Mouse (Mus musculus) embryonic facial prominence, embryonic 12.5 days (tissue): ENCODE measurements at regions not wholly inside any gene's neighbourhood (a gene's known extent, or its start where the extent isn't known, plus 50 kb on each side); places are given as distances from the start of the nearest gene placed in this dataset.

Experiments
- ATAC-seq: fragments of 200-750 bp; cut with Nextera tagmentation; 2 replicates; pipeline ENCODE4 v1.8.0; 2017; ENCODE audit not compliant: insufficient number of reproducible peaks, insufficient read depth, low FRiP score, low TSS enrichment
- H3K27ac ChIP-seq: fragments of 300-500 bp; sonication (generic); 2 replicates; pipeline ENCODE4 v1.5.1; 2016; ENCODE audit warnings: mild to moderate bottlenecking
- H3K27me3 ChIP-seq: fragments of 300-500 bp; sonication (generic); 2 replicates; pipeline ENCODE4 v1.6.1; 2016; ENCODE audit warnings: mild to moderate bottlenecking, moderate library complexity
- H3K36me3 ChIP-seq: fragments of 300-500 bp; sonication (generic); 2 replicates; pipeline ENCODE4 v1.6.1; 2016; ENCODE audit warnings: mild to moderate bottlenecking
- H3K4me1 ChIP-seq: fragments of 300-500 bp; sonication (generic); 2 replicates; pipeline ENCODE4 v1.6.1; 2016
- H3K4me2 ChIP-seq: fragments of 300-500 bp; sonication (generic); replicated peaks from 2 replicates; pipeline ENCODE4 v1.6.1; 2016; ENCODE audit warnings: mild to moderate bottlenecking, moderate library complexity
- H3K4me3 ChIP-seq: fragments of 300-500 bp; sonication (generic); 2 replicates; pipeline ENCODE4 v1.5.1; 2016; ENCODE audit warnings: mild to moderate bottlenecking
- H3K9ac ChIP-seq: fragments of 300-500 bp; sonication (generic); 2 replicates; pipeline ENCODE4 v1.6.1; 2016; ENCODE audit warnings: mild to moderate bottlenecking, moderate library complexity
- H3K9me3 ChIP-seq: fragments of 300-500 bp; sonication (generic); 2 replicates; pipeline ENCODE4 v1.6.1; 2016; ENCODE audit warnings: mild to moderate bottlenecking, moderate library complexity
- WGBS: fragments of 180-500 bp; shearing (Covaris S2); methylation state at CpG from one replicate; pipeline ENCODE4 v1.1.7; 2016; 5-methylcytosine and 5-hydroxymethylcytosine counted together

GRCm38 (mm10) chr4:26422084-26422483, 75.4 kb upstream of the Manea start:
- no peak overlapping the region for H3K9ac ChIP-seq
- no peak for ATAC-seq
- no peak overlapping the region for H3K27ac ChIP-seq
- no peaks in the 10 kb centered on the region for H3K36me3 ChIP-seq
- H3K4me2 ChIP-seq: no peak overlapping the region
- H3K4me1 ChIP-seq: no peaks in the 10 kb centered on the region
- H3K4me3 ChIP-seq: no peak overlapping the region
- H3K27me3 ChIP-seq: no peaks in the 10 kb centered on the region
- no peaks in the 10 kb centered on the region for H3K9me3 ChIP-seq

- 79% methylated on average over 2 of the region's 2 CpGs for WGBS
- no peaks in the 10 kb centered on the region for H3K9me3 ChIP-seq
- H3K4me3 ChIP-seq: no peak overlapping the region
- no peaks in the 10 kb centered on the region for H3K36me3 ChIP-seq
- H3K27ac ChIP-seq: no peak overlapping the region
- H3K4me1 ChIP-seq: no peaks in the 10 kb centered on the region
- no peak for ATAC-seq
- no peaks in the 10 kb centered on the region for H3K27me3 ChIP-seq
- no peak overlapping the region for H3K4me2 ChIP-seq
- H3K9ac ChIP-seq: no peak overlapping the region
These were observed 57.6 kb upstream of the Manea start for GRCm38 (mm10) chr4:26404266-26404665.

- H3K9ac ChIP-seq: no peak overlapping the region
- no peak overlapping the region for H3K4me3 ChIP-seq
- H3K36me3 ChIP-seq: no peaks in the 10 kb centered on the region
- no peaks in the 10 kb centered on the region for H3K27me3 ChIP-seq
- H3K4me2 ChIP-seq: no peak overlapping the region
- H3K9me3 ChIP-seq: no peaks in the 10 kb centered on the region
- no peaks in the 10 kb centered on the region for H3K4me1 ChIP-seq
- no peak overlapping the region for H3K27ac ChIP-seq
- ATAC-seq: no peak
These were observed 55.5 kb upstream of the Manea start for GRCm38 (mm10) chr4:26402213-26402612.
